Mouse (Mus musculus) heart, postnatal 25 days (tissue): ENCODE measurements around the gene Serpinf1. TPM values are rescaled to one million over a fixed set of nuclear protein-coding genes. Genes with fewer than 3 reads are reported as not detected.

Experiments used
- DNase-seq: peaks from one replicate; pipeline ENCODE4 v3.0.0; 2022; ENCODE audit warnings: low spot score
- intact Hi-C: fragments of 180-260 bp; cut with DNase I; formaldehyde crosslinking; loops from one replicate; pipeline ENCODE4 v1.15.1; 2025
- total RNA-seq, 2 experiments: library from RNA; stranded (reverse); gene quantifications; 2 replicates each; pipeline ENCODE4 v1.2.3; 2021

The Serpinf1 gene
- total RNA-seq, 2 experiments from 2014 or later, result 26.3 to 26.9 TPM

GRCm38 (mm10) chr11:75429019-75429705 is 6.7 kb upstream of the Serpinf1 start:
- intact Hi-C loops, result no loop called here
- no peak for DNase-seq

- intact Hi-C loops, result no loop called here
- no peak for DNase-seq
These were observed 2.0 kb upstream of the Serpinf1 start for GRCm38 (mm10) chr11:75424459-75424858.

- no peak for DNase-seq
- intact Hi-C loops, result no loop called here
These were observed 1.5 kb upstream of the Serpinf1 start for GRCm38 (mm10) chr11:75424033-75424432.

GRCm38 (mm10) chr11:75423091-75423490 is 590 bp upstream of the Serpinf1 start:
- DNase-seq, result no peak
- intact Hi-C loops, result no loop called here

GRCm38 (mm10) chr11:75421375-75422012 is 1.0 kb downstream of the Serpinf1 start:
- DNase-seq, result peak; percentile 15
- intact Hi-C loops, result no loop called here

GRCm38 (mm10) chr11:75420810-75421374 is 1.6 kb downstream of the Serpinf1 start:
- intact Hi-C loops, result no loop called here

DNA sequence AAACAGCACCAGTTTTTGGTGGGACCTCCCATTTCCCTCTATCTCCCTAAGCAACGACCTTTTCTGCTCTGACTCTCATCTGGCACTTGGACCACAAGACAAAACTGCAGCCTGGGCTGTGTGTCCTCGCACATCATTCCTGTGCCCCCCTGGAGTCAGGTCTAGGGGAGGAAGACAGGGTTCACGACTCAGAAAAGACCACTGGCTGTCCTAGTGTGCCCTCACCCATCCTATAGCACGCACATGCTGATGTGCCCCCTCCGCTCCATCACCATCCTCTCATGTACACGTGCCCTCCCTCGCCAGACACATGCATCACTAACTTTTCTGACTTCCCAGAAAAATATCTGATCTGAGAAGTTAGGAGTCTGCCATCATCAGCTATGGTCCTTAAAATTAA is 2.5 kb downstream of the Serpinf1 start:
- DNase-seq, result no peak
- intact Hi-C loops, result no loop called here

More at GRCm38 (mm10) chr11:75420810-75421374, 1.6 kb downstream of the Serpinf1 start:
- no peak for DNase-seq

DNA sequence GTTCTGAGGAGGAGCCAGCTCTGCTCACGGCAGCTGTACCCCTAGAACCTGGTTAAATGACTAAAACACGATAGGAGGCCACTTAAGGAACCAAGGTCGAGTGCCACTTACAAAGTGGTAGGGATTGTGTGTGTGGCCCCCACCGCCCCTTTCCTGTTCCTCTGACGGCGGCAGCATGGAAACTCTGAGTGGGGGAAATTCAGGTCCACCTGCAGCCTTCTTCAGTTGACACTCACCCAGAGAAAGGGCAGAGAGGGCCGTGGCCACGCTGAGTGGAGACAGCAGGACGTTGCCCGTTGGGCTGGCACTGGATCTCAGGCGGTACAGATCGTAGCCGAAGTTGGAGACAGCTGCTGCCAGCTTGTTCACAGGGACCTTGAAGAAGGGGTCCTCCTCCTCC is 6.5 kb downstream of the Serpinf1 start:
- no peak for DNase-seq
- intact Hi-C loops, result no loop called here

GRCm38 (mm10) chr11:75415096-75415495 is 7.4 kb downstream of the Serpinf1 start:
- intact Hi-C loops, result no loop called here
- no peak for DNase-seq

DNA sequence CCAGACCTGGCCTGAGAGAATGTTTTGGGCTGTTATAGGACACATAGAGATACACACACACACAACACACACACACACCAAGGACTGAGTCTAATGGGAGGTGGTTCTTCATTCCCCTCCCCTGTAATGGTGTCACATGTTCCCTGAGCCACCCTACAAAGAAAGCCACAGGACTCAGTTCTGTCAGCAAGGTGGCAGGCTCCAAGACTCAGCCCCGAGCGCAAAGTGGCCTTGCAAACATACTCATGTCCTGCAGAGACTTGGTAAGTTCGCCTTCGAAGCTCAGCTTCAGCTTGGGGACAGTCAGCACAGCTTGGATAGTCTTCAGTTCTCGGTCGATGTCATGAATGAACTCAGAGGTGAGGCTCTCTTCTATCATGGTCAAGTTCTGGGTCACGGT is 11.9 kb downstream of the Serpinf1 start:
- no peak for DNase-seq
- intact Hi-C loops, result no loop called here

DNA sequence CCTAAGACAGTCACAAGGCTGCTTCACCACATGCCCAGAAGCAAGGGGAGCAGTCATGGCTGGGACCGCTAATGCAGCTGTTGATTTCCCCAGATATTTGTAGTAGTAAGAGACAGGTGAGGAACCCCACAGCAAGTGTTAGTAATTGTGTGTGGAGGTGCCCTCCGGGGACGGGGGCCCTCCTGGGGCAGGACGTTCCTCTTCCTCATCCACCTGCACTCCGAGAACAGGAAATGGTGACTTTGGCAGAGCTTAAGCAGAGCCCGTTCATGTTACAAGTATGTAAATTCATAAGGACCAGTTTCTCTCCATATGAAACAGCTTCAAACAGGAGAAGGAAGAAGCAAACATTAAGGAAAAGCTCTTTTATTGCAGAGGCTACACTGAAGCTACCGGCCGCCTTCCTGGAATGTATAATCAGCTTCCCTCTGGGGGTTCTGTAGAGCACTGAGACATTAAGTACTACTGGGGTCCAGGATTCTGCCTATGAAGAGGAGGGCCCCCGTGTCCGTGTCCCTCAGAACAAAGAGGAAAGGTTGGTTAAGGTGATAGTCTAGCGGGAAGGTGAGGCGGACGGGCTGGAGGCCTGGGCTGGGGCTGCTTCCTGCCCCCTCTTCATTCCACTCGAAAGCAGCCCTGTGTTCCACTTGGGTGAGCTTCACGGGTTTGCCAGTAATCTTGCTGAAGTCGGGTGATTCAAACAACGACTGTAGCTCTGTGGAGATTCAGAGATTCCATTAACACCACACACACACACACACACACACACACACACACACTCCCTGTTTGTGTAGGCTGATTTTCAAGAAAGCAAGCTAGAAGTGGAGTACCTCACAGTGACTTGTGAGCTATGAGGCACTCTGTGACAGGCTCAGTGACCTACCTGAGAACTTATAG is 12.6 kb downstream of the Serpinf1 start:
- DNase-seq, result no peak
- intact Hi-C loops, result no loop called here

- intact Hi-C loops, result no loop called here
- DNase-seq, result no peak
These were observed 15.6 kb downstream of the Serpinf1 start for GRCm38 (mm10) chr11:75406865-75407264.

DNA sequence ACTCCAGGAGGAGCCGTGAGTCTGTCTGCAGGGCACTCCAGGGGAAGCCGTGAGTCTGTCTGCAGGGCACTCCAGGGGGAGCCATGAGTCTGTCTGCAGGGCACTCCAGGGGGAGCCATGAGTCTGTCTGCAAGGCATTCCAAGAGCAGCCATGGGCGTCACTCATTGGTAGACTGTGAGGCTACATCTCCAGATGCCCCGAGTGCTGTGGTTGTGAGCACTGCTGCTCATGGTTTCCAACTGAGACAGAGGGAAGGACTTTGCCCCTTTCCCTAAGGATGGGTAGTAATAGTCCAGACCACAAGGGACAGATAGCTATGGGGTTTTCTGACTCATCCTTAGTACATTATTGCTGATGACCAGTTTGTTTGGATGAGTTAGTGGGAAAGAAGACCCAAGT is 16.4 kb downstream of the Serpinf1 start:
- intact Hi-C loops, result no loop called here
- DNase-seq, result no peak

DNA sequence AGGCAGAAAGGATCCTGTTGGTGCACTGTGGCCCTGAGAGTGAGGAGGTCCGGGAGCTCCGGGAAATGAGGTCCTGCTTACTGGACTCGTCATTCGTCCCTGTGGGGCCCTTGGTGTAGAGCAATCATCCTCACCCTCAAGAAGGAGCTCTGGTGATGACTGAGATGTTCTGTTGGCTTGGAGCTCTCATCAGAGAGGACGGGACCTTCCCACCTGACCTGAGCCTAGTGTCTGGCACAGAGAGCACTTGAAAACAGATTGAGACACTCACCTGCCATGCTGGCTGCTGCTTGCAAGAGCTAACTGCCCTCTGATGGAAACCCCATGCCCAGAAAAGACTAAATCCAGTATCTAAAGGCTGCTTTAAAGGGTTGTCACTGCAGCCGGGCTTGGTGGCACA is 17.7 kb downstream of the Serpinf1 start:
- no peak for DNase-seq
- intact Hi-C loops, result loop anchor here (5.0 kb wide), 4 partner anchors 82 to 228 kb away; partner anchors contain the start of genes Ovca2, Prpf8, Rilp and Scarf1

DNA sequence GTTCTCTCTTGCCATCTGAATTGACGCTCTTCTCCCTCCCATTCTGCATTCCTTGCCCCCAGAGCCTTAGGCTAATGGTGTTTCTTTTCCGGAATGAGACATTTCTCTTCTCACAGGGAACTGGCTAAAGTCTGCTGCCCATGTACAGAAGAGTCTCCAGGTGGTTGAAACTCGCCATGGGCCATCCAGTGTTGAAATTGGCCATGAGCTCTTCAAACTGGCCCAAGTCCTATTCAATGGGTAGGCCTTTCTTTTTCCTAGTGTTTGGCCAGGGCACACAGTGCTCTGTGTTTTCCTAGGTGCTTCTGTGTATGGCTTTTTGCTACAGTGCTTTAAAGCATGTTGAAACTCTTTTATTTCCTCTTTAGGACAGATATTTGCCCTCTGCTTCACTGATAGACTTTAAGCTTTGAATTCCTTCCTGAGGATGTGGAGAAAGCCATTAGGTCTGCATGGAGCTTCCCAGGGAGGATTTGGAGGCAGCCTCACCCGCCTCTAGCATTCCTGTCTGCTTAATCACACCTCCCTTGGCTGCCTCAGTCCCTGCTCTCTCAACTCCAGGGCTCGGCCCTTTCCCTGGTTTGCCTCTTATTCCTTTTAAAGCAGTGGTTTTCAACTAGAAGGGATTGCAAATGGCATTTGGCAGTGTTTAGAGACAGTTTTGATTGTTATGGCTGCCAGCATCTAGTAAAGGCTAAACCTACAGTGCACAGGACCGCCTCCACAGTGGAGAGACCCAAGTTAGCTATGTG is 19.0 kb downstream of the Serpinf1 start:
- peak; percentile 40 for DNase-seq
- intact Hi-C loops, result loop anchor here (5.0 kb wide), 4 partner anchors 84 to 226 kb away; partner anchors contain the start of genes Ovca2, Prpf8, Rilp and Scarf1

- DNase-seq, result no peak
- intact Hi-C loops, result loop anchor here (5.0 kb wide), 4 partner anchors 85 to 225 kb away; partner anchors contain the start of genes Ovca2, Prpf8, Rilp and Scarf1
These were observed 20.2 kb downstream of the Serpinf1 start for GRCm38 (mm10) chr11:75402271-75402690.

- intact Hi-C loops, result loop anchor here (5.0 kb wide), 4 partner anchors 87 to 223 kb away; partner anchors contain the start of genes Ovca2, Prpf8, Rilp and Scarf1
These were observed 22.4 kb downstream of the Serpinf1 start for GRCm38 (mm10) chr11:75400099-75400498.

DNA sequence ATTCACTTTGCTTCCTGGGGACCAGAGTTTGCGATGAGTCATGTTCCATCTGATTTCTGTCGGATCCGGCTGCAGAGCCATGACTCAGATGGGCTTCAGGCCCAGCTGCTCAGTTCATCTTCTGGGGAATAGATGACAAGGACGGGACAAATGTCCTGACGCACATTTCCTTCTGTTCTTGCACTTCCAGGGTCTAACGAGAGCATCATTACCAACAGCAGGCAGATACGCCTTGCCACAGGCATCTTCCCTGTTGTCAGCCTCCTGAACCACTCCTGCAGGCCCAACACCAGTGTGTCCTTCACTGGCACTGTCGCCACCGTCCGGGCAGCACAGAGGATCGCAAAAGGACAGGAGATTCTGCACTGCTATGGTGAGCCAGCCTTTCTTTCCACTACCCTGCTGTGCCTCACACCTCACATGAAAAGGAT is 23.1 kb downstream of the Serpinf1 start:
- intact Hi-C loops, result no loop called here
- no peak for DNase-seq

More at GRCm38 (mm10) chr11:75400099-75400498, 22.4 kb downstream of the Serpinf1 start:
- no peak for DNase-seq

DNA sequence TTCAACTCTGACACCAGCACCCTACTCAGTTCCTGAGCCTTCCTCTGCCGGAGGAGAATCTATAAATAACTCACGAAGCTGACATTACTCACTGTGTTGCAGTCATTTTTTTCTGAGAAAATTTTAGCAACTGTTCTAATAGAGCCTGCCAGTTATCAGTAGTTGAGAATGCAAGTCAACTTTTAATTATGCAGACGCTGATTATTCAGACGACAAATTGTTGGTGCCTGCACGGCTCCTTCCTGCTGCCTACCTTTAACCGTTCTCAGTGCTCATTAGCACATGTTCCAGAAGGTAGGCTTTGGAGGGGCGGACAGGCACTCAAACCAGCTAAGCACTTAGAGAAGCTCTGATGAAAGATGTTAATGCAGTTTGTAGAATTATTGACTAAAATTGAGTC is 25.0 kb downstream of the Serpinf1 start:
- no peak for DNase-seq
- intact Hi-C loops, result no loop called here
